Mouse (Mus musculus) MEL (cell line): ENCODE measurements around the gene Gm11077. TPM values are rescaled to one million over a fixed set of nuclear protein-coding genes. Genes with fewer than 3 reads are reported as not detected.

Experiments used
- DNase-seq: peaks from one replicate; pipeline ENCODE4 v3.0.0; 2011; ENCODE audit warnings: low read depth, low spot score
- H3K27ac ChIP-seq: 2 replicates; pipeline ENCODE4 v1.5.1; 2012; ENCODE audit warnings: low read depth, mild to moderate bottlenecking, control low read depth, low read length, moderate library complexity; ENCODE audit not compliant: control insufficient read depth
- H3K27me3 ChIP-seq, 2 experiments: fragments of 150-350 bp in 1 of 2; sonication (generic) in 1 of 2; 2 replicates each; pipeline ENCODE4 v1.6.1; 2012; ENCODE audit warnings: low read length in 2 of 2, mild to moderate bottlenecking in 2 of 2, improper control_type of control experiment in 1 of 2, moderate library complexity in 1 of 2; ENCODE audit not compliant: insufficient read depth in 2 of 2, control insufficient read depth in 1 of 2
- H3K36me3 ChIP-seq, 2 experiments: 2 replicates each; pipeline ENCODE4 v1.6.1; 2012 to 2014; ENCODE audit warnings: low read length in 2 of 2, improper control_type of control experiment in 1 of 2, inconsistent platforms in 1 of 2, mild to moderate bottlenecking in 1 of 2; ENCODE audit not compliant: insufficient read depth in 2 of 2, control insufficient read depth in 1 of 2
- H3K4me1 ChIP-seq, 2 experiments: fragments of 150-350 bp in 1 of 2; sonication (generic) in 1 of 2; 2 replicates each; pipeline ENCODE4 v1.6.1; 2012; ENCODE audit warnings: low read length in 2 of 2, improper control_type of control experiment in 1 of 2, mild to moderate bottlenecking in 1 of 2; ENCODE audit not compliant: insufficient read depth in 2 of 2, control insufficient read depth in 1 of 2
- H3K4me3 ChIP-seq, 2 experiments: fragments of 150-350 bp in 1 of 2; sonication (generic) in 1 of 2; 2 replicates each; pipeline ENCODE4 v1.5.1; 2012; ENCODE audit warnings: low read depth in 2 of 2, low read length in 2 of 2, mild to moderate bottlenecking in 2 of 2, moderate library complexity in 2 of 2, control low read depth in 1 of 2, improper control_type of control experiment in 1 of 2; ENCODE audit not compliant: control insufficient read depth in 1 of 2, insufficient read depth in 1 of 2
- H3K79me2 ChIP-seq: 2 replicates; pipeline ENCODE4 v1.6.1; 2012; ENCODE audit warnings: mild to moderate bottlenecking, low read length, moderate library complexity; ENCODE audit not compliant: control insufficient read depth, poor library complexity, insufficient read depth
- H3K9ac ChIP-seq: 2 replicates; pipeline ENCODE4 v1.6.1; 2012; ENCODE audit warnings: low read depth, mild to moderate bottlenecking, control low read depth, low read length, moderate library complexity; ENCODE audit not compliant: control insufficient read depth, poor library complexity, severe bottlenecking
- H3K9me3 ChIP-seq: fragments of 150-350 bp; sonication (generic); replicated peaks from 2 replicates; pipeline ENCODE4 v1.6.1; 2012; ENCODE audit warnings: mild to moderate bottlenecking, low read length, improper control_type of control experiment, moderate library complexity; ENCODE audit not compliant: insufficient read depth
- BHLHE40 ChIP-seq: IDR thresholded peaks from 2 replicates; pipeline ENCODE4 v1.6.1; 2012; ENCODE audit warnings: low read depth, mild to moderate bottlenecking, inconsistent platforms, low read length, improper control_type of control experiment, borderline replicate concordance
- CTCF ChIP-seq, 3 experiments: IDR thresholded peaks in 2 of 3; conservative IDR thresholded peaks in 1 of 3; 2 replicates each; pipeline ENCODE4 v1.5.1; 2011 to 2012; ENCODE audit warnings: low read length in 3 of 3, low read depth in 2 of 3, mild to moderate bottlenecking in 2 of 3, improper control_type of control experiment in 1 of 3, inconsistent platforms in 1 of 3, mixed read lengths in 1 of 3, moderate library complexity in 1 of 3; ENCODE audit not compliant: control insufficient read depth in 1 of 3, insufficient read depth in 1 of 3, poor library complexity in 1 of 3, severe bottlenecking in 1 of 3
- ELF1 ChIP-seq: IDR thresholded peaks from 2 replicates; pipeline ENCODE4 v1.6.1; 2014; ENCODE audit warnings: low read depth, mild to moderate bottlenecking, inconsistent platforms, low read length, improper control_type of control experiment, moderate library complexity
- ETS1 ChIP-seq: IDR thresholded peaks from 2 replicates; pipeline ENCODE4 v1.6.1; 2012; ENCODE audit warnings: low read depth, mild to moderate bottlenecking, inconsistent platforms, low read length, improper control_type of control experiment, moderate library complexity
- JUND ChIP-seq: IDR thresholded peaks from 2 replicates; pipeline ENCODE4 v1.6.1; 2011; ENCODE audit warnings: low read depth, mild to moderate bottlenecking, improper control_type of control experiment, low read length
- MAFK ChIP-seq: IDR thresholded peaks from 2 replicates; pipeline ENCODE4 v1.6.1; 2011; ENCODE audit warnings: low read depth, mild to moderate bottlenecking, low read length, improper control_type of control experiment, borderline replicate concordance
- MAX ChIP-seq: IDR thresholded peaks from 2 replicates; pipeline ENCODE4 v1.6.1; 2011; ENCODE audit warnings: low read length, improper control_type of control experiment
- MYB ChIP-seq: IDR thresholded peaks from 2 replicates; pipeline ENCODE4 v1.6.1; 2011; ENCODE audit warnings: mild to moderate bottlenecking, low read depth, low read length, improper control_type of control experiment
- POLR2AphosphoS2 ChIP-seq: IDR thresholded peaks from 2 replicates; pipeline ENCODE4 v1.6.1; 2011; ENCODE audit warnings: low read length, improper control_type of control experiment
- RAD21 ChIP-seq: IDR thresholded peaks from 2 replicates; pipeline ENCODE4 v1.6.1; 2011; ENCODE audit warnings: mild to moderate bottlenecking, low read depth, low read length, improper control_type of control experiment
- TBP ChIP-seq: IDR thresholded peaks from 2 replicates; pipeline ENCODE4 v1.8.0; 2011; ENCODE audit warnings: low read depth, low read length, improper control_type of control experiment
- TCF12 ChIP-seq: IDR thresholded peaks from 2 replicates; pipeline ENCODE4 v1.6.1; 2014; ENCODE audit warnings: low read depth, mild to moderate bottlenecking, inconsistent platforms, low read length, improper control_type of control experiment, moderate library complexity
- UBTF ChIP-seq: IDR thresholded peaks from 2 replicates; pipeline ENCODE4 v1.6.1; 2012; ENCODE audit warnings: low read depth, mild to moderate bottlenecking, inconsistent platforms, low read length, improper control_type of control experiment, moderate library complexity, borderline replicate concordance; ENCODE audit not compliant: insufficient read depth
- ZKSCAN1 ChIP-seq: IDR thresholded peaks from 2 replicates; pipeline ENCODE4 v1.6.1; 2012; ENCODE audit warnings: low read depth, mild to moderate bottlenecking, inconsistent platforms, low read length, improper control_type of control experiment, moderate library complexity
- ZNF384 ChIP-seq: IDR thresholded peaks from 2 replicates; pipeline ENCODE4 v1.6.1; 2012; ENCODE audit warnings: low read depth, mild to moderate bottlenecking, inconsistent platforms, low read length, improper control_type of control experiment
- polyA plus RNA-seq, 2 experiments: library from polyadenylated mRNA; stranded (reverse) in 1 of 2; unstranded in 1 of 2; fragments of >175 nt in 1 of 2; fragments of >200 nt in 1 of 2; gene quantifications; 2 replicates each; pipeline versions ENCODE4 v1.2.1 to v1.2.4; 2012; ENCODE audit warnings: low replicate concordance in 2 of 2, low read depth in 1 of 2; ENCODE audit not compliant: insufficient read length in 2 of 2, insufficient read depth in 1 of 2, missing spikeins in 1 of 2
- total RNA-seq: library from RNA; depleted of rRNA; stranded (reverse); fragments of 300-350 nt; gene quantifications from 2 replicates; pipeline ENCODE4 v1.2.3, GENCODE M21; 2012

The Gm11077 gene
- total and polyA plus RNA-seq, 3 experiments = not detected

DNA sequence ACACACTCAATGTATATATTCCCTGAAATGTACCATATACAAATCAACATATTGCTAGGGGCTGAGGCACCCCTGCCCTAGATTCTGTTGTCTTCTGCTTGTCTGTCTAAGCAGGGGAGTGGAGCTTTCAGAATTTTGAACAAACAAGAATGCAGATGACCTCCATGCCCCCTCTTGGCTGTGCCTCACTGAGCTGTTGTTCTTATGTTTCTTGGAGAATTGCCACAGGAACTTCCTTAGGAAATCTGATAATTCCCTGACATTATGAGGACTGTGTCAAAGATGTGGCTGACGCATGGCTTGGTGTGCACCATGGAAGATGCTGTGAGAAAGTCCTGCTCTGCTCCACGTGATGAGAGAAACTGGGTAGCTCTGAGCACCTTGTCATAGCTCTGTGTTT is 57.0 kb downstream of the Gm11077 start:
- H3K79me2 ChIP-seq = no peaks in the 10 kb centered on the region
- H3K9me3 ChIP-seq = no peaks in the 10 kb centered on the region
- no peak overlapping the region for H3K9ac ChIP-seq
- no peak overlapping the region for H3K4me3 ChIP-seq
- no peak for TF ChIP-seq ZKSCAN1
- no peak for TF ChIP-seq CTCF (IDR thresholded peaks at IDR 0.05 in 2 of 3, conservative IDR thresholded peaks at IDR 0.05 in 1 of 3; ENCODE audit: control insufficient read depth in 1 of 3, insufficient read depth in 1 of 3, low read depth in 2 of 3, low read length in 3 of 3, poor library complexity in 1 of 3, severe bottlenecking in 1 of 3)
- no peak for TF ChIP-seq ELF1
- TF ChIP-seq ZNF384 = no peak
- TF ChIP-seq TCF12 = no peak
- TF ChIP-seq UBTF = no peak
- TF ChIP-seq TBP = no peak
- TF ChIP-seq JUND = no peak
- no peak for TF ChIP-seq MAX
- no peak for TF ChIP-seq POLR2AphosphoS2
- TF ChIP-seq RAD21 = no peak
- no peak for TF ChIP-seq BHLHE40
- no peak for TF ChIP-seq MAFK
- no peak for TF ChIP-seq MYB
- H3K27me3 ChIP-seq = no peaks in the 10 kb centered on the region
- DNase-seq = no peak
- H3K27ac ChIP-seq = no peak overlapping the region
- H3K36me3 ChIP-seq = no peaks in the 10 kb centered on the region
- H3K4me1 ChIP-seq = no peaks in the 10 kb centered on the region

DNA sequence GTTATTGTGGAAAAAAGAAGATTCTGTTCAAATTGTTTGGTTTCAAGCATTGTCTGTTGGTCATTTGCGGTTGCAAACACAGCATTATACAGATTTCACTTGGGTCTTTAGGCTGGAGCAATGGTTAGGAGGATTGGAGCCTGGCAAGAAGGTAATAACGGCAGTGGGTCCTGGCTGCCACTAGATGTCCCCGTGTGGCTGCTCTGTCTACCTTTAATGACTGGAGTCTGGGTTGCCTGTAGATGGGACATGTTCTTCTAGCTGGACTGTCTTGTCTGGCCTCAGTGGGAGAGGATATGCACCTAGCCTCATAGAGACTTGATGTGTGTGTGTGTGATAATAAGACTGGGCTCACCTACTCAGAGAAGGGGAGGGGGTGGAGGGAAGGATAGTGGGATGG is 60.8 kb downstream of the Gm11077 start:
- Histone ChIP-seq H3K9ac (no peak overlapping the region), H3K27ac (no peak overlapping the region), H3K4me1 (no peaks in the 10 kb centered on the region), H3K27me3 (no peaks in the 10 kb centered on the region), H3K4me3 (no peak overlapping the region), H3K36me3 (no peaks in the 10 kb centered on the region), H3K79me2 (no peaks in the 10 kb centered on the region), H3K9me3 (no peaks in the 10 kb centered on the region)
- TF ChIP-seq ETS1 (no peak), CTCF (IDR thresholded peaks at IDR 0.05 in 2 of 3, conservative IDR thresholded peaks at IDR 0.05 in 1 of 3; ENCODE audit: control insufficient read depth in 1 of 3, insufficient read depth in 1 of 3, low read depth in 2 of 3, low read length in 3 of 3, poor library complexity in 1 of 3, severe bottlenecking in 1 of 3) (peak in 1 of 3 experiments; percentile 9; a peak in 1 of 6 replicates), ZKSCAN1 (no peak)
- no peak for DNase-seq
